Mouse (Mus musculus) bone marrow macrophage, adult 2 months (primary cell): Measurements from ENCODE around the gene Akap13.

Experiments
- CTCF ChIP-seq: IDR thresholded peaks from 2 replicates; pipeline ENCODE4 v1.5.1; 2012; ENCODE audit warnings: low read depth, mild to moderate bottlenecking, low read length, moderate library complexity
- POLR2A ChIP-seq: IDR thresholded peaks from 2 replicates; pipeline ENCODE4 v1.6.1; 2012; ENCODE audit warnings: mild to moderate bottlenecking, low read depth, low read length, borderline replicate concordance

DNA sequence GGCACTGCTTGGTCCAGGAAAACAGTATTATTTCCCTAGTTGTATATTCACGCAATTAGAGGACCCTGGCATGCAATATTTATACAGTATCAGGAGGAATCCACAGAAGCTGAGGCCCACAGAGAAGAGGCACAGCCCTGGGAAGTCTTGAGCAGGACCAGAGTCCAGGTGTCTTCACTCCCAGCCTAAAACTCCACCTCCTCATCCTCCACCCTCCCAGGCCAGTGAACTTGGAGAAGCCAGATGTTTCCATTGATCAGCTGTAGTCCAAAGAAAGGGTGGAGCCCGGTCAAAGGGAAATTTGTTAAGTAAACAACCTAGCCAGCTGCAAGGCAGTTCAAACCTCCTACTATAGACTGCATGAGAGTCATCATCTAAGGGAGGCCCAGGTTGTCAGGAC lies 42.8 kb upstream of the Akap13 start:
- TF ChIP-seq CTCF (no peak), POLR2A (no peak)
